Mouse (Mus musculus): Measurements from ENCODE around the gene Ptcd3.
"Not testable (repeated sequence)": the region's sequence is repeated elsewhere in the genome, so short reads cannot be mapped to it uniquely, and the experiment has no call there.

Ptcd3 gene

GRCm38 (mm10) chr6:71908481-71909381 lies at the start of gene Ptcd3, which contains the start of gene Polr1a:
Gene Ptcd3, minus strand, starts transcription at chr6:71908750.
Gene Polr1a, plus strand, starts transcription at chr6:71909053.
- in situ Hi-C loops (cut with MboI, MseI) = no loop called here

GRCm38 (mm10) chr6:71951192-71951591 lies 42.6 kb upstream of the Ptcd3 start:
- in situ Hi-C loops (cut with MboI, MseI) = no loop called here

DNA sequence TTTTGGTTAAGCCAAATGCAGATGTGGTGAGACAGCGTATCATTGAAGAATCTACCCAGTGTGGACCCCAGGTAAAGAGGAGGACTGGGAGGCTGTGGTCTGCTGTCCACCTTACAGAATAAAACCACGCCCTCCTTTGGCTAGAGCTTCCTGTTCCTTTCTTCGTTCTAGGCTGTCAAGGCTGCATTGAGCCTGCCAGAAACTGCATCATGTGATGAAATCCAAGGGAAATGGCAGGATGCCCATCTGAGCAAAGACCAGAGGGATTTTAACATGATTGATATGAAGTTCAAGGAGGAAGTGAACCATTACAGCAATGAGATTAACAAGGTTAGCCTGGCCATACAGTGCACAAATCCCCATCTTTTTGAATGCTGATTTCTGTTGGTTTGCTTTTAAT lies 42.0 kb upstream of the Ptcd3 start:
- in situ Hi-C loops (cut with MboI, MseI) = no loop called here

DNA sequence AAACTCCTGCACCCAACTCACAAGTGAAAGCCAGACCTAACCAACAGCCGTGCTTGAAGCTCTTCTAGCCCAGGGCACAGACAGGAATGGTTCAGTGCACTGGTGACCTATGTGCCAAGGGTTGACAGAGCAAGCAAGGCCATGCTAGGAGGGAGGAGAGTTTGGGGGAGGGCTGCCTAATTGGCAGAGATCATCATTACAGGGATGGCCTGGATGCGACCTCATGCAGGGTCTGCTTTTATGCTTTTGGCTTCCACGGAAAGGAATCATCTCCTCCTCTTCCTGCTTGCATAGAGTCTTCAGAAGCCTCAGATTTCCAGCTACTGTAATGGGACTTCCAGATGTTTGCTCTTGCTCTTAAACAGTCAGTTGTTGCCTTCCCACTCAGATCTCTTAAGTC lies 41.2 kb upstream of the Ptcd3 start:
- in situ Hi-C loops (cut with MboI, MseI) = loop anchor here in 1 of 2 experiments (5.0 kb wide), 1 partner anchor 218 kb away; no protein-coding TSS in a partner anchor

- in situ Hi-C loops (cut with MboI, MseI) = loop anchor here in 1 of 2 experiments (5.0 kb wide), 1 partner anchor 221 kb away; no protein-coding TSS in a partner anchor
These were observed 37.6 kb upstream of the Ptcd3 start for GRCm38 (mm10) chr6:71946121-71946520.

DNA sequence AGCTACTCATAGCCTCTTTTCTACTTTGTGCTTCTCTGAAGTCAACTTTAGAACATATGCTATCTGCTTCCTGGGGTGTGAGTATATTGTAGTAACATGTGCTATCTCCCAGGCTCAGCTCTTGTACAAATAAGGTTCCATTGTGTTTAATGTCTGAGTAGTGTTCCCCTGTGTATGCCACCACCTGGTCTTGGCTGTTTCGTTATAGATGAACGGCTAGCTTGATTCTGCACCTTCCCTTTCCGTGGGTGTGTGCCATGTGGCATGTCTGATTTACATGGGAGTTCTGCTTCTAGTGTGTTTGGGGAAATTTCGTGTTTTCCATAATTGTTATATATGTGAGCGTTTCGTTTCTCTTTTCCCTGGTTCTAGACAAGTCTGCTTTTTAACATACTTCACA lies 36.6 kb upstream of the Ptcd3 start:
- in situ Hi-C loops (cut with MboI, MseI) = loop anchor here in 1 of 2 experiments (5.0 kb wide), 1 partner anchor 222 kb away; no protein-coding TSS in a partner anchor

DNA sequence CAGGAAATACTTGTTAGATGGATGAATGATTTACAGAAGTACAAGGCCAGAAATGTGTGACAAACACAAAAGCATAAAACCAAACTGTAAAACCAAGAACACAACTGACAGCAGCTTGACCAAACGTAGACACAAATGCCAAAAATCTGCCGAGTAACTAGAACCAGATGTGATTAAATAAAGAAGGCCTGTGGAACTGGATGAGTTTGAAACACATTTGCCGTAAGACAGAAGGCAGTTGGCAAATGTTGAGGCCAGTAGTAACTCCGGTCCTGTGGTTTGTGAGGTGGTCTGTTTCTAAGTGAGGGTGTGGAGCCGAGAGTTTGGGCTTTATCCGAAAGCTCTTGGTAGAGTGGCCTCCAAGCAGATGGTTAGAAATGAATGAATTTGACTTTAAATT lies 32.4 kb upstream of the Ptcd3 start:
- in situ Hi-C loops (cut with MboI, MseI) = no loop called here

DNA sequence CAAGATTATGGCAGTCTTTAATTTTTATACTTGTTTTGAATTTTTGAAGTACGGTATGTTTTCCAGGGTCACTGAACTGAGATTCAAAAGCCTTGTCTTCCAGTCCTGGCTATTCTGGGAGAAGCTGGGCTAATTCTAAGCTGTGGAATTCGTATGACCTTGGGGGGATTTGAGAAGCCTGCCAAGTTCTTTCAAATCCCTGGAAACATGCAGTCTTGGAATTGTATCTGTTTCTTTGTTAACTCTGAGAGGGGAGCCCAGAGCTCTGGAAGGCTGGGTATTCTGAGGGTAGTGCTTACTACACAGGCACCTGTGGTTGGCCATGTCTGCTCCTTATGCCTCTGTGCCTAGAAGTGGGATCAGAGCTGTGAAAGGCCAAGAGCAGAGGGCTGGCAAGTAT lies 27.2 kb upstream of the Ptcd3 start:
- in situ Hi-C loops (cut with MboI, MseI) = loop anchor here (5.0 kb wide), 2 partner anchors 53 to 232 kb away; no protein-coding TSS in a partner anchor

DNA sequence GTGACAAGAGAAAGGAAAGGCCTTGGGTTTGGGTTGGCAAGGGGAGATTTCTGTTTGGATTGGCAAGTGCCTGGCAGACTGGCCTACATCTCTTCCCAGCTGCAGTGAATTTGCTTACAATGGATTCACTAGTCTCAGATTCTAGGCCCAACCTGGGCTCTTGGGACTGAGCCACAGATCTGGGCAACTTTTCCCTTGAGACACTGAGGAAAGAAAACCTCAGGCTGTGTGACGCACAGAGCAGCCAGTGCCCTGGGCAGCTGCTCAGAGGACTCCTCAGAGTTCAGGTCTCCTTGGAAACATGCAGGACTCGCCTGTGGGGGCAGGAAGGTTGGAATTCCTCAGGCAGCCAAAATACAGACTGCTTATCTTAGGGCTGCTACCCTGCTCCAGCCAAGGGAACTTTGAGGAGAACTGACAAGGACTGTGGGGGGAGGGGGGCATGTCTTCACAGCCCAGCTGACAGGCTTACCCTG lies 25.6 kb upstream of the Ptcd3 start:
- in situ Hi-C loops (cut with MboI, MseI) = no loop called here

GRCm38 (mm10) chr6:71932347-71932746 lies 23.8 kb upstream of the Ptcd3 start:
- in situ Hi-C loops (cut with MboI, MseI) = no loop called here

- in situ Hi-C loops (cut with MboI, MseI) = no loop called here
These were observed 22.4 kb upstream of the Ptcd3 start for GRCm38 (mm10) chr6:71930830-71931437.

DNA sequence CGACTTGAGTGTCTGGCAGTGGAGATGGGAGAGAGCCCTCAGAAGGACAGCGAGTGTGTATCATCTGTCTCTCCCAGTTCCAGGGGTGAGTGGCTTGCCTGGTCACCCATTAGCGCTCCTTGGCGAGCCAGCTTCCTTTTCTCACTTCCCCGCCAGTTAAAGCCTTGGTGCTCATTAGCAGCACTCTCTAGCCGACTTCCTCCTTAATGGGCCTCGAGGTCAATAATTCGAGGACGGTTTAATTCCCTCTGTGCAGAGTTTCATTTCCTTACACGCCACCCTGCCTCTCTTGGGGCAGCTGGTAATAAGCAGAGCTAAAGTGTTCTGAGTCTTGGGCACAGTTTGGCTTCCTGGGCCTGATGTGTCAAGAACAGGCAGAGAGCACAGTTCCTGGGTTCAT lies 21.5 kb upstream of the Ptcd3 start:
- in situ Hi-C loops (cut with MboI, MseI) = no loop called here

DNA sequence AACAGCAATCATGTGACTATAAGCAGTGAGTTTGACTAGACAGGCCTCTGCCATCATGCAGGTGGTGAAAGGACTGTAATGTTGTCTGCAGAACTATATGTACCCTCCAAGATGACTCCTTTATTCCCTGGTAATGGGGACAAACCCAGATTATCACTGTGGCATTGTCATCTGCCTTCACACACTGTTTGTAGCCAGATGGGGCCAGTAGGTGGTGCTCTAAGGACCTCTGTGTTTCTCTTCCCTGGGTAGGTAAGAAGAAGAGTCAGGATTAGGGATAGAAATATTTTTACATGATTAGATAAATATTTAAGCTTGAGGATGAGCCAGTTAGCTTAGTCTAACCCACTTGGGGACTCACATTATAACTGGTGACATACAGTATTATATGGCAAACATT lies 19.4 kb upstream of the Ptcd3 start:
- in situ Hi-C loops (cut with MboI, MseI) = no loop called here

DNA sequence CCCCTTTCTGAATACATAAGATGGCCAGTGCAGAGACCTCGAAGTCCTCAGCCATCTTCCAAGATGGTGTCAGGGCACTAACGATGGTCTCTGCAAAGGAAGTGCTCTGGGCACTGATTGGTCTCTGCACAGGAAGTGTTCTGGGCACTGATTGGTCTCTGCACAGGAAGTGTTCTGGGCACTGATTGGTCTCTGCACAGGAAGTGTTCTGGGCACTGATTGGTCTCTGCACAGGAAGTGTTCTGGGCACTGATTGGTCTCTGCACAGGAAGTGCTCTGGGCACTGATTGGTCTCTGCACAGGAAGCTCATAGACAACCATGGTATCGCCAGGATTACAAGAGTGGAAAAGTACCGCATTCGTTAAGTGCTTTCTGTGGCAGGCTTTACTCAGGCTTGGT lies 16.7 kb upstream of the Ptcd3 start:
- in situ Hi-C loops (cut with MboI, MseI) = not testable (repeated sequence)

DNA sequence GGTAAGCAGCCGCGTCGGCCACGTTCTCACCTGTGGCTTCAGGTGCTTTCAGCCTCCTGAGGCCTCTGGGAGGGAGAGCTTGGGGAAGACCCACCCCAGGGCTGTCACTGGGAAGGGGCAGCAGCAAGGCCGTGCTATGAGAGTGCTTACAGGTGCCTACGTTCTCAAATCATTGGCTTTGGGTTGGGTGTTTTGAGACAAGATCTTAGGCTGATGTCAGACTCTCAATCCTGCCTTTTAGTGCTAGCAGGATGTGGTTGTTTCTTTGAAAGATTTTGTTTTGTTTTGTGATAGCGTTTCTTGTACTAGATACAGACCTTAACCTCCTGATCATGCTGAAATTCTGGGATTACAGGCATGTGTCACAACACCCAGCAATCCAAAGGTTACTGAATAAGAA lies 12.2 kb upstream of the Ptcd3 start:
- in situ Hi-C loops (cut with MboI, MseI) = no loop called here

- in situ Hi-C loops (cut with MboI, MseI) = no loop called here
These were observed 3.3 kb upstream of the Ptcd3 start for GRCm38 (mm10) chr6:71911686-71912450.

DNA sequence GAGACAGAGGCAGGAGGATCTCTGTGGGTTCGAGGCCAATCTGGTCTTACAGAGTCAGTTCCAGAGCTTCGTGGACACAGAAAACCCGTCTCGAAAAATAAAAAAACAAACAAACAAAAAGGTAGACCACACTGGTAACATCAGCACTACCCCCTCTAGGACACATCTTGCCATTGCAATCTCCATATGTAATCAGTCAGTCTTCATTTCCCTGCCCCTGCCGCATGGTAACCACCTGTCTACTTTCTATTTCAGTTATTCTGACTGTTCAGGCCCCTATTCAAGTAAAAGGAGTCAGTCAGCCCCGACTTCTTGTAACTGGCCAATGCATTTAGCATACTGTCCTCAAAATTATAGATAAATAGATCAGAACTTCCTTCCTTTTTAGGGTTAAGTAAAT lies 1.3 kb upstream of the Ptcd3 start:
- in situ Hi-C loops (cut with MboI, MseI) = no loop called here

GRCm38 (mm10) chr6:71909384-71909783 lies 834 bp upstream of the Ptcd3 start:
- in situ Hi-C loops (cut with MboI, MseI) = no loop called here

- in situ Hi-C loops (cut with MboI, MseI) = no loop called here
These were observed 781 bp downstream of the Ptcd3 start for GRCm38 (mm10) chr6:71907702-71908235.

GRCm38 (mm10) chr6:71893263-71893662 lies 15.3 kb downstream of the Ptcd3 start:
- in situ Hi-C loops (cut with MboI, MseI) = no loop called here

DNA sequence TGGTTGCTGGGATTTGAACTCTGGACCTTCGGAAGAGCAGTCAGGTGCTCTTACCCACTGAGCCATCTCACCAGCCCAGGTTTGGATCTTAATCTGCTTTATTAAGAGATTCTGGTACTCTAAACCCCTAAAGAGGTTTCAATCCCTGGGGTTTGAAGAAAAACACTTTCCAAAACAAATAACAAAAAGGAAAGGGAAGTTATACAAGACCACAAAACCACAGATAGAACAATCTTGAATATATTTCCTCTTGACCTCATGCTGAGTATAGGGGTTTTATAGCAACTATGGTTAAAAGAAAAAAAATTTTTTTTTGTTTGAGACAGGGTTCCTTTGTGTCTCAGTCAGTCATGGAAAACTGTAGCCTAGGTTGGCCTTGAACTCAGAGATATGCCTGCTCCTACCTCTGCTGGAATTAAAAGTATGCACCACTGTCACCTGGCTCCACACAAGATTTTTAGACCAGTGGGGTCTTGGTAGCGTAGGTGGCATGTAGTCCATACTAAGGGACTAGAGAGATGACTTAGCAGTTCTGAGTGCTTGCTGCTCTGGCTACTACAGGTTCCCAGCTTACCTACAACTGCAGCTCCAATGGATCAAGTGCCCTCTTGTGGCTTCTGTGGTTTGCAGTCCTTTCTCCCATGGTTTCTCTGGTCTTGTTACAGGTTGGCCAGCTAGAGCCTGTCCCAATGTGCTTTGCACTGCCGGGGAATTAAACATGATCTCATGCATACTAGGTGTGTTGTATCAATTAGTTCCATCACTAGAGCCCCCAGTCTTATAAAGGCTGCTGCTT lies 30.4 kb downstream of the Ptcd3 start:
- in situ Hi-C loops (cut with MboI, MseI) = no loop called here
